Mouse (Mus musculus) cerebellum, adult 8-10 months (tissue): ENCODE measurements around the gene Emc4.

Experiments
- DNase-seq: peaks from one replicate; pipeline ENCODE4 v3.0.0; 2022

Gene Emc4

DNA sequence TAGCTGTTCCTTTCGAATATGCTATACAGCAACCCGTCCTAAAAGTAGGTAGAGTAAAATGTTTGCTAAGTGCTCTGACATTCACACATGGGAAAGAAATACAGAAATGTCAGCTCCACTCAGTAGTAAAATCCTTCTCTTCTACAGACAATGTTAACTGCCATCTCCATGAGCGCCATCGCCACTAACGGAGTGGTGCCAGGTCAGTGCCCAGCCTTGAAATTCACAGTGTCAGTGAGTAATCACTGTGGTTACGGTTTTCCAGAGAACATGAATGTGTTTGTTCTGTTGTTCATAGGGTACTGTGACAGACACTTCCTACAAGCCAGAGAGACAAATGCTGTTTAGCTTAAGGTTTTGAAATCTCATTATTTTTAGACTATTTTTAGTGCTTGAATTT lies 30.6 kb downstream of the Emc4 start:
- DNase-seq = no peak

DNA sequence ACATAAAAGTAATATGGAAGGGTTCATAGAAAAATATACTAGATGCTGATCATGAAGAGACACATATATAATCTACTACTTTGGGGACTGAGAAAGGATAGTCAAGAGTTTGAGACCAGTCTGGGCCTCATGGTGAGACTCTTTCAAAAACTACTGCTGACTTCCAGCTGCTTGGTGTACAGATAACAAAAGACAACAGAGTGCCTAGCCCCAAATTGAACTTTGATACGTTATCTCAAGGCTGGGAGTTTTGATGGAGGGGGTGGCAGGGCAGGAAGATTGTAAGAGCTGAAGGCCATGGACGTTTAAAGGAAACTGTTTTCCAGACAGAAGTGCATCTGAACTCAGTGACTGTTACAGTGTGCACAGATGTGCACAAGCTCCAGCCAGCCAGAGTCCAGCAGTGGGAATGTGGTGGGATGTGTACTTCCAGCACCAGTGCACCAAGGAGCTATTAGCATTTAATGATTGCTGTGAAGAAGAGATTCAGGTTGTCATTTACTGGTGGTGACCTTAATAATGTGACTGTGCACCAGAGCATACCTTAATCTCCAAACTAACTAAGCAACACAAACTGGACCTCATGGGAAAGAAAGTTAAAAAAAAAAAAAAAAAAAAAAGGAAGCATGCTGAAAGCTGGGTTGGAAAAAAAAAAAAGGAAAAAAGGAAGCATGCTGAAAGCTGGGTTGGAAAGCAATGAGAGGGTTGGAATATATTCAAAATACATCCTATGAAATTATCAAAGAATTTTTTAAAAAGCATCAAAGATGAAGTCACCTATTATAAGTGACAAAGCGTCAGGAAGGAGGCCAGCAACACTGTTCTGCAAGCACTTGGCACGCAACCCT lies 35.6 kb downstream of the Emc4 start:
- no peak for DNase-seq

DNA sequence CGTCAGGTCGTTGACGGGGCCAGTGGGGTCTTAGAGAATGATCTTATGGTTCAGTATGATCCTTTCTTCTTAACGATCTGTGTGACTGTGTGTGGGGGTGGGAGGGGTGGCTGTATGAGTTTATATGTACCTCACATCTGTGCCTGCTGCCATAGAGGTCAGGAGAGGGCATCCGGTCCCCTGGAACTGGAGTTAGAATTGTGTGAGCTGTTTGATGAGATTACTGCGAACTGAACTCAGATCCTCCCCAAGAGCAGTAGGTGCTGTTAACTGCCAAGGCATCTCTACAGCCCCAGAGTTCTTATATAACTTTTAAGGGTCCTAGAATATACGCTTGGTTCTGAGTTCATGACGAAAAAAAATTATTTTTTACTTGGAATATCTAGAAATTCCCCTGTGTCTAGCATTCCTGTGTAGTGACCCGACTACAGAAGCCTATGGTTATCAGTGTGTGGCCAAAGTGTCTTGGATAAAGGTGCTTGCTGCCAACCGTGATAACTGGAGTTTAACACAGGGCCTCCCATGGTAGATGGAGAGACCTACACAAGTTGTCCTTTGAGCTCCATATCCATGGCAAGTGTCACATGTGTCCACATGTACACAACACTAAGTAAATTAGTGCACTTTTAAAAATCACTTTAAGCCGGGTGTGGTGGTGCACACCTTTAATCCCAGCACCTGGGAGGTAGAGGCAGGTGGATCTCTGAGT lies 39.6 kb downstream of the Emc4 start:
- no peak for DNase-seq

DNA sequence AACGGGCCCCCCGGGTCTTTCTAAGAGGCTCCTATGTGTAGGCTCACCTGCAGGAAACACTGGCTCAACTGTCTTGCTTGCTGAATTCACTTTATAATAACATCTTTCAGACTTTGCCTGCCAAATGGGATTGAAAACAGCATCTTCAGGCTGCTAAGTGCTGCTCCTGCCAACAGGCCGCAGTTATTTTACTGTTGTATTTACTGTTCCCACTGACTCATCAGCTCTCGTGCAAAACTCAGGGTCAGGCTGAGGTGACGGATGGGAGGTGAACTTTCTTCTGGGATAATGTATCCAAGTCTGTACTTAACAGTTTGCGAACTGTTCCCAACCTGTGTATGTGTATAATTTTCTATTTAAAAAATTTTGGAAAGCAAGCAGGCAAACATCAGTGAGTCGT lies 48.9 kb downstream of the Emc4 start:
- no peak for DNase-seq

DNA sequence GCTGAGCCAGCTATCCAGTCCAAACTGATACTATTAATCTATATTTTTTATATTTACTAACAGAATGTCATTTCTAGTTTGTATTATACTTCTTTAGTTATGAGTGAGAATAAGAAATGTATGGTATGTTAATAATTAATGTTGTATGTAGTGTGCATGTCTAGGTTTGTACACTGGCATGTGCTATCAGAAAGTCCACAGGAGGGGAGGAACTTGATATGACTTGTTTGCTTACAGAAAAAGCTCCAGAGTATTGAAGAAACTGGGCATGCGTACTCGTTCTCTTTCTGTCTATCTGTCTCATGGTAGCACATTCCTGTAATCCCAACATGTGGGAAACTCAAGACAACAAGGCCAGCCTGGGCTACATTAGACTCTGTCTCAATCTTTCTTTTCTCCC lies 49.6 kb downstream of the Emc4 start:
- DNase-seq = no peak

DNA sequence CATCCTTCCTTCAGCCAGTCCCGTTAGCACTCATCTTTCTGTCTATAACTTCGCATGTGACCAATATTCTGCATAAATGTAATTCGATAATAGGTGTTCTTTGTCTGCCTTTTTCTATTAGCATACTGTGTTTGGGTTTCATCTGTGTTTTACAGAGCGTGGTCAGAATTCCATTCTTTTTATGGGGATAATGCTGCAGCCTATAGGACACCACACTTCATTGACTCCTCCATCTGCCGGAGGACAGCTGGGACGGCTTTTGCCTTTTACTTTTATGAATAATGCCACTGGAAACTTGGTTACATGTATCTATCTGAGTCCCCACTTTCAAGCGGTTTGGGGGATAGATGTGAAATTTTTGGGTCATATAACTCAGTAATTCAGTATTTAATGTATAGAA lies 52.2 kb downstream of the Emc4 start:
- no peak for DNase-seq
